Mouse (Mus musculus) liver, adult (tissue): Measurements from ENCODE around the gene Pla2g4f.

ENCODE experiments used
- GATA4 ChIP-seq: IDR thresholded peaks from 2 replicates; pipeline ENCODE4 v1.6.1; 2014; ENCODE audit warnings: mild to moderate bottlenecking, low read length; ENCODE audit not compliant: insufficient replicate concordance

Pla2g4f gene

DNA sequence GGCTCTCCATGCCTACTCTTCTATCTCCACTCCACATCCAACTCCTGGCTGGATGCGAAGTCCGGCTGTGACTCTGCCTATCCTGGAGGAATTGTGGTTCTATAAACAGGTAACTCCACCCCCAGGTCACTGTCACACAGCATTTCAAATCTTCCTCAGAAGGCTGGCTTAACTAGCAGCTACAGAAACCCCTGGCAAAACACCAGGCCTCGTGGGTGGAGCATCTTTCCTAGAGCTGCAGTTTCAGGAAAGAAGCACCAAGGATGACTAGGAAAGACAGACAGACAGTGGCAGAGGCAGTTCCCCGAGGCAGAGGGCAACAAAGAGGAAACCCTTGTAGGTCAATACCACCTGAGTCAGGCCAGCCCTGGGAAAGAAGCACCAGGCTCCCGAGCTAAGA is 25.0 kb downstream of the Pla2g4f start, which contains the start of gene Pla2g4d:
Pla2g4d (minus strand) TSS at position 203 of the 400 bp plus-strand sequence.
- no peak for TF ChIP-seq GATA4

DNA sequence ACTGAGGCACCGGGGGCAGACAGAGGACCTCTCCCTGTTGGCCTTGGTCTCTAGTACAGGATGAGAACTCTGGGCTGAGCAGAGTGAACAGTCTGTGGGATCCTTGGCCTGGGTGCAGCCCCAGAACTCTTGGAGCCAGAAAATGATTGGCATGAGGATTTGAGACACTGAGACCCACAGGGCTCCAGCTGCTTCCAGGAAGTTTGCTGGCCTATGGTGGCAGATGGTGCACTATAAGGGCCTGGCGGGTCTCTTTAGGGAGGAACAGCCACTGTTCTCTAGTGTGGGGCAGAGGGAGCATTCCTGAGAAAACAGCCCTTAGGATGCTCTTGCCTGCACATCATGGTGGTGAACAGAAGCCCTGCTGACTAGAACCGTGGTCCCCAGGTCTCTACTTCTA is 25.6 kb downstream of the Pla2g4f start:
- TF ChIP-seq GATA4: no peak

DNA sequence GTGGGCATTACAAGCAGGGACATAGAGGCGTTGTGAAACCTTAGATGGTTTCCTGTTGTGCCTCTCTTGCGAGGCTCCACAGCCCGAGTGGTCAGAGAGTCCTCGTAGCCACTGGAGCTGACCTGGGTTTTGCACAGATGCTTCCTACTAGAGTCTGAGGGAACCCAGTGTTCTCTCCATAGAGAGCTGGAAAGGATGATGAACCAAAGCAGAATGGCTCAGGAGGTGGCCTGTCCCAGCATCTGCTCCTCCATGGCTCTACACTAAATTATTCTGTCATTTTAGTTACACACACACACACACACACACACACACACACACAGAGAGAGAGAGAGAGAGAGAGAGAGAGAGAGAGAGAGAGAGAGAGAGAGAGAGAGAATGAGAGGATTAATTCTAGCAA is 28.3 kb downstream of the Pla2g4f start:
- TF ChIP-seq GATA4: no peak

DNA sequence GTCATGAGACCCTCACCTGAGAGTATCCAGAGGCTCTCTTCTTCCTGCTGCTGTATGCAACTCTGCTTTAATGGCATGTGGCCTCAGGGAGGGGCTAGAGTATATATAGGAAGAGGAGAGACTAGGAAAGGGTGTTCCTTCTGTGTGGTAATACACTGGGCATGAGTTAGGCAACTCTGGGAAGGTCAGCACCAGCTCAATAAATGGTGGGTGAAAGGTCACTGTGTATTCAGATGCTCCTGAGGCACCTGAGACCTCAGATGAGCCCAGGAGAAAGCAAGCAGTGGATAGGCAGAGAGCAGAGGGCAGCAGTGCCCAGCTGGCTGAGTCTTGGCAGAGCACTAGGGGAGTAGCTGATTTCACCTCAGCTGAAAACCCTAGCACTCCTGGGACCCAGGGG is 29.3 kb downstream of the Pla2g4f start:
- no peak for TF ChIP-seq GATA4

DNA sequence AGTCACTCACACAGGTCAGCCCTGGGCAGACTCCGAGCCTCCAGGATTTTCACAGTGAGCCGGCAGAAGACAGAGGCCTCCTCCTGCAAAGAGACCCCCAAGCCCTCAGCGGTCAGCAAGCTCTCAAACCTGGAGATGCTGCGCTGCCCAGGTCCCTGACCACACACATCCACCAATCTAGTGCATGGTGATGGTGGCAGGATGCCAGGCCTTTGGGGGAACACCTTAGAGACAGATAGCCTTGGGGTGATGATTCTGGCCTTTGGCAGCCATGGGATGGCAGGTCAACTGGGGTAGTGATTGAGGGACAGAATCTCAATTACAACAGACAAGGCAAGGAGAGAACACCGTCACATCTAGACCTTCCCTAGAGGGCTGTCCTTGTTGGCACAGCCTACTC is 29.9 kb downstream of the Pla2g4f start:
- no peak for TF ChIP-seq GATA4

DNA sequence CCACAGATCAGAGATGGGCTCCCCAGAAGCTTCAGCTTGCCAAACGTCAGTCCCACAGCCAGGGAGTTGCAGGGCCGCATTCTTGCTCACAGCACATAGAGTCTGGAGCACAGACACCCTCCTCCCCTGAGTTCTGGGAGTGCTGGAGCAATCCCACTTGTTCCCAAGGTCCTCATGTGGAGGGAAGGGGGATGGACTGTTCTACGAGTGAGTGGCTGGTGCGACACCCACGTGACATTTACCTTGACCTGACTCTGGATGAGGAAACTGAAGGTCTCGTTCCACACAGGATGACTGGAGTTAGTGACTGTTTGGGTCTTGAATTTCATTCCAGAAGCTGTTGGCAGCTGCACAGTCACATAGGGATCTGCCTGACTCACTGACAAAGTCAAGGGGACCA is 30.4 kb downstream of the Pla2g4f start:
- no peak for TF ChIP-seq GATA4

DNA sequence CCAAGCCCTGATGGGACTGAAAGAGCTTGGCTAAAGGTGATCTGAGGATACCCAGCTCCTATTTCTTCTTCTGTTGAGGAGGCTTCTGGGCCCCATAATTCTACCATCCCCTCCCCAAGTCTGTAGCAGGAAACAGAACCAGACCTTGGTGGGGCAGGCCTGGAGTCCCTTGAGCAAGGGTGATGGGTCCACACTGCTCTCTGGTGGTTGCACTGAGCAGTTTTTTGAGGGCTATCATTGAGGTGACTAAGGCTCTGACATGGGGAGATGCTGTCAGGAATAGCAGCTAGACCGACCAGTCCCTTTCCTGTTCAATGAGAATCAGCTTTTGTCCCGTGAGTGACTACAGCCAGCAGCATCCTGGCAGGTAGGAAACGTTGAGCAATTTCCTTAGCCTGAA is 32.7 kb downstream of the Pla2g4f start:
- no peak for TF ChIP-seq GATA4

DNA sequence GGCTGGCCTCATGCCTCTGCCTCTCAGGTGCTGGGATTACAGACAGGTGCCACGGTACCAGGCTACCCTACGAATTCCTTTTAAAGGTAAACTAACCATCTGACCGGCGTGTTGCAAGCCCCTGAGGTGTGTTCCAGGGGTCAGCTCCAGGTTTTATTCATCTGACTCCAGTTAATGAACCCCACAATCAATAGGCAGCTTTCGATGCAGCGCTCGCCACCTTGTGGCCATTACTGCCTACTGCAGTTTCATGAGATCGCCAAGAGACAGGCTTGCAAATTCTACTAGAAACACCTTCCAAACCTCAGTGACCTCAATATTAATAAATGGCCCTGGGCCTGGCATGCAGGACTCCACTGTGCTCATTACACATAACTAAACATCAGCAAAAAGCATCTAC is 34.0 kb downstream of the Pla2g4f start:
- no peak for TF ChIP-seq GATA4

DNA sequence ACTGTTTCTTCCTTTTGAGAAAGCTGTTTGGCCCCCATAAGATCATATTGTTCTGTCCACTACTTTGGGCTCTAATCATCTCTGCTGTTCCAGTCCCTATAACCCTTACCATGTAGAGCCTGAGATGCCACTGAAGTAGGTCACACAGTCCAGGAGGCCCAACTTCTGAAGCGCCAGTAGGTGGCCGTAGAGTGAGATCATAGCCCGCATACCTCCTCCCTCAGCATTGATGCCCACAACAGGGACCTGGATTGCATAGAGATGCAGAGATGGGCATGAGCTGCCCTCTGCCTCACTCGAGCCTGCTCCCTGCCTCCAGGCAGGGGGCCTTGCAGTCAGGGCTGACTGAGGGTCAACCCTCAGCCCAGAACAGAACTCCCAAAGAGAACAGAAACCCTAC is 37.0 kb downstream of the Pla2g4f start:
- TF ChIP-seq GATA4: no peak

DNA sequence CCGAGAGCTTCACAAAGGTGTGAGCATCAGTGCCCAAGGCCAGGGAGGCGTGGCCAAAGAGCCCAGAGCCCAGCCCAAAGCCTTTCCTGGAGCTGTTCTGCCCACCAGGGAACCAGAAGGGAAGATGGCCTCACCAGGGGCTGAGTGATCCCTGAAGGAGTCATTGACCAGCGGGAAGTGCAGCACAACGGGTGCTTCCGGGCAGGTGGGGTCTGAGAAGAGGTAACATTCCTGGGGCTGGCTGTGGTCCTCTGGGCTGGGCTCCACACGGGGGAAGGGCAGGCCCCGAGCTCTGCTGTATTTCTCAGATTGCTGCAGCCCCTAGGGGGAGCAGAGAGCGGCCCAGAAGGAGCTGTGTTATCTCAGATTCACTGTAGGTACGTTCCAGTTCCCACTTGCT is 45.3 kb downstream of the Pla2g4f start:
- no peak for TF ChIP-seq GATA4

DNA sequence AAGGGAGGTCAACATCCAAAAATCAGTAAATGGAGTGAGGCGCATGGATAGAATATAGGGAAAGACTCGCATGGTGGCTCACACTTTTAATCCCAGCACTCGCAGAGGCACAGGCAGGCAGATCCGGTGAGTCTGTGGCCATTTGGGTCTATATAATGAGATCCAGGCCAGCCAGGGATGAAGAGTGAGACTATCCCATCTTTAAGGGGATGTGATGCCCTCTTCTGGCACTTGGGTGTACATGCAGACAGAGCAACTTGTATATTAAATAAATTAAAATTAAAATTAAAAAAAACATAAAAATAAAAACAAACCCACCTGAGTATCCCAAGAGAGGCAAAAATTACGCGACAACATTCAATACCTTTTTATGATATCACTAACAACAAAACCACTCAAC is 48.4 kb downstream of the Pla2g4f start:
- TF ChIP-seq GATA4: no peak

DNA sequence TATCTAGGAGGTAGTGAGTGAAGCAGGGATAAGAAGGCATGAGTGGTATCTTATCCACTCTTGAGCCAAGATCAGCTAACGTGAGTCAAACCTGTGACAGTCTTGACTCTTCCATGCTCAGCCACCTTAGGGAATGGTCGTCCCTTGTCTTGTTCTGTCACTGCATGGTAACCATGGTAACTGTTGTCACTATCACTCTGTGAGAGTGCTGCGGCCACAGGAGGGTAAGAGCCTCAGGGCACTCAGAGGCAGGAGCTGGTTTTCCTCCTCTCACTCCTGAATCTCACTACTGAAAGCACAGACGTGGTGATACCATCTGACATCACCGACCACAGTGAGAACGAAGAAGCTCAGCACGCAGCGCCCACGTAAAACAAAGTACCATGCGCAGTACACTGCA is 49.1 kb downstream of the Pla2g4f start:
- no peak for TF ChIP-seq GATA4

DNA sequence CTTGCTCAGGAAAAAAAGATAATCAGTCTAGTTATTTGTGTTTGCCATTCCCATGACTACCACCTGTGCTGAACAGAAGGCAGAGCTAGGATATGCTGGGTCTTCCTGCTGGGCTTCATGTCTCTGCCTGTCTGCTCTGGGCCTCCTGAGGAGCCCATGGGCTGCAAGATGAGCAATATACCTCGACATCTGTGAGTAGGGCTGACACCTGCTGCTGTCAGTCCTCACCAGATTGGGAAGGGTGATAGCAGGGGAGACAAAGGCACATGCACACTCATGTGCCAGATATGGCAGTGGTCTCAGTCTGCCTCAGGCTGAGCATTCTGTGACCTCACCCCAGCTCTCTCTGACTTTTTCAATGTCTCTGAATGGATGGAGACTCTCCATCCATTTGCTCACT is 51.1 kb downstream of the Pla2g4f start:
- no peak for TF ChIP-seq GATA4

DNA sequence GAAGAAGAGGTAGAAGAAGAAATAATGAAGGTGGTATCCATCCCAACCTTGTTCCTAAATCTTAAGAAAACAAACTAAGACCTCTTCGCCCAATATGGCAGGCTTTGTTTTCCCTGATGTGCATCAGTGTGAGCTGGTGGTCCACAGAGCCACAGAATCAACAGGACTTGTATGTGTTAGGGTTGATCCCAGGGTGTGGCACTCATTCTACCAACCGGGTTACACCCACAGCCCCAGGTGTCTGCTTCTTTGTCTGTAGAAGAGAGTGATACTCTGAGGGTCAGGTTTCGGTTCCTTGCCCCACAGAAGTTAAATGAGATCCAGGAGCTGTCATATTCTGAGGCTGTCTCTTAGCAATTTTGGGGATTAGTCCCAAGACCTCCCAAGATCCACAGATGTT is 52.6 kb downstream of the Pla2g4f start:
- TF ChIP-seq GATA4: no peak

DNA sequence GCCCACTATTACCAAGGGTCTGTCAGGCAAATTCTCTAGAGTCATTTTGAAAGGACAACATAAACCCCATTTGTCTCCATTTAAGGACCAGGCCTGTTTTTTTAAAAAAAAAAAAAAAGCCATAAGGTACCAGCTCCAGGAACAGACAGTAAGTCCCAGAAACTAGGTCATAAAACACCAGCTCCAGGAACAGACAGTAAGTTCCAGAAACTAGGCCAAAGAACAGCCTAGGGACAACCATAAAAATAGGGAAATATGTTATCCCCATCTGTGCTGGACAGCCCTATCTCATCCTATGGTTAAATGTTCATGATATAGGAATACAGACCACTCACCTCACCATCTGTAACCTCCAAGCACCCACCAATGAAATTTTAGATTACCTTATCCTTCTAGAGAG is 57.7 kb downstream of the Pla2g4f start:
- no peak for TF ChIP-seq GATA4

DNA sequence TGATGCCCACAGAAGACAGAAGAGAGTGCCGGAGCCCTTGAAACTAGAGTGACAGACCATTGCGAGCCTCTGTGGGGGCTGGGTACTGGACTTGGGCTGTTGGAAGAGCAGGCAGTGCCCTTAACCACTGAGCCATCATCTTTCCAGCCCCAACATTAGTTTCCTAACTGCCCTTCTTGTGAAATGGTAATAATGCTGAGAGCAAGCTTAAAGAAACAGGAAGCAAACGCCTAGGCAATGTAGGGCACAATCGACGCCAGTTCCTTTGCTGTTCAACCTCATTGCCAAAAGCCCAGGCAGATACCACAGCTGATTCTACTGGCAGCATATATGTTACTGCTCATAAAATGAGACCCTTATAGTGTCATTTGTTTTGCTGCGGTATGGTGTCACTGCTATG is 61.3 kb downstream of the Pla2g4f start:
- no peak for TF ChIP-seq GATA4
